Mouse (Mus musculus) liver, adult 2 months (tissue): ENCODE data around the gene Cntn4.

Experiments used
- CTCF ChIP-seq: fragments of 200-500 bp; IDR thresholded peaks from 2 replicates; pipeline ENCODE4 v1.5.1; 2011; ENCODE audit warnings: low read depth, low read length, control low read depth
- POLR2A ChIP-seq: fragments of 200-500 bp; IDR thresholded peaks from 2 replicates; pipeline ENCODE4 v1.6.1; 2011; ENCODE audit warnings: low read length, control low read depth; ENCODE audit not compliant: insufficient read depth; ENCODE audit errors: extremely low read depth

- TF ChIP-seq POLR2A (no peak), CTCF (no peak)
Measured at GRCm38 (mm10) chr6:106740244-106740825, 1062.9 kb downstream of the Cntn4 start.
